In the genomic region with DNA sequence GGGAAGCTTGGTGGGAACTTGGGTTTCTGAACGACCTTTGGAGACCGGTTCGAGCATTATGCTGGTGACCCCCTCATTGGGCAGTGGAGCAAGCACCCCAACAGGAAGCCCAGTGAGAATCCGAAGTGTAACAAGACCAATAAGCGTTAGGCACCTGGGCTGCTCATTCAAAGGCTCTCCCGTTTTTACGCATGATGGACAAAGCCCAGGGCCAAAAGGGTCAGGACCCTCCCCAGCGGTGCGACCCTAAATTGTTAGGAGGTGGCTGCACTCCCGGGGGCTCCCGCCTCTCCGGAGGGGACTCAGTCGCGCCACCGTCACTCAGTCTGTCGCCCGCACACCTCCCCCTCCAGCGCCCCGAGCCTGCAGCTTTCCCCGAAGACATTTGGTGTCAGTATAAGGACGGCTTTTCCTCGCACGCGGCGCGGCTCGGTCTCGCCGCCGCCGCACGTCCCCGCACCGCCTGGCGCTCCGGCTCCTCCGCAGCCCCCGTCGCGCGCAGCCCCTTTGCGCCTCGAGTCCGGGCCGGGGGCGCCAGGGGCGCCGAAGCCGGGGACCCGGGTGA, we compare ENCODE assay signal across 10 mouse cellular contexts. TPM values are rescaled to one million over a fixed set of nuclear protein-coding genes. Genes with fewer than 3 reads are reported as not detected.
DNase-seq lines count a peak whose midpoint lies in the region; ATAC-seq and TF ChIP-seq lines count a peak whose summit lies in the region.
"Had no signal": no experiment of that assay in that cellular context is flagged by ENCODE, and none has a peak within 500 bp of the region (broad histone marks: within the 10 kb centered on the region; RNA-seq: fewer than 3 reads in every experiment).

A gene (plus strand): TSS at position 388 of the 565 bp plus-strand sequence.

- 2% methylated on average over 50 of the region's 50 CpGs for WGBS in heart, embryonic 10.5 days
- under 1% methylated on average over 50 of the region's 50 CpGs for WGBS in intestine, embryonic 14.5 days
- WGBS in midbrain, embryonic 10.5 days, result under 1% methylated on average over 50 of the region's 50 CpGs
- 1% methylated on average over 50 of the region's 50 CpGs for WGBS in stomach, embryonic 16.5 days

- DNase-seq in heart, embryonic 10.5 days (ENCODE audit: low spot score), result no peak
- DNase-seq in heart, adult 8-10 months (ENCODE audit: low spot score), result no peak
- peak; percentile 41 for DNase-seq in embryo, embryonic 10.5 days (ENCODE audit: low spot score)
- peak; percentile 55 for DNase-seq in intestine, embryonic 14.5 days (ENCODE audit: low spot score)
- peak; percentile 37 for DNase-seq in midbrain, embryonic 10.5 days (ENCODE audit: low spot score)
- no peak for DNase-seq in natural killer cell, adult 2 months (ENCODE audit: low spot score in 2 of 2)

- no peak for TF ChIP-seq CTCF in ES-Bruce4 (IDR thresholded peaks at IDR 0.05; ENCODE audit: low read depth, low read length)

- H3K4me1 ChIP-seq in heart, embryonic 10.5 days, result peaks cover 24% of the 10 kb centered on the region
- H3K4me1 ChIP-seq in ES-Bruce4 (ENCODE audit: control insufficient read depth, insufficient read depth, low read length), result peaks cover 2% of the 10 kb centered on the region
- no peaks in the 10 kb centered on the region for H3K4me1 ChIP-seq in intestine, embryonic 14.5 days (replicated peaks; ENCODE audit: control insufficient read depth, insufficient read depth, low read length)
- peaks cover 40% of the 10 kb centered on the region for H3K4me1 ChIP-seq in midbrain, embryonic 10.5 days
- peaks cover 4% of the 10 kb centered on the region for H3K4me1 ChIP-seq in stomach, embryonic 16.5 days (ENCODE audit: control insufficient read depth, insufficient read depth, low read length)

- no peak for TF ChIP-seq POLR2A in ES-Bruce4 (IDR thresholded peaks at IDR 0.05; ENCODE audit: insufficient read depth, low read length)

- peak within 1 kb of the TSS; percentile 66 for H3K9ac ChIP-seq in ES-Bruce4 (ENCODE audit: low read depth, poor library complexity, severe bottlenecking)
- no peak within 1 kb of the TSS for H3K9ac ChIP-seq in intestine, embryonic 14.5 days (ENCODE audit: low read length)
- peak within 1 kb of the TSS; percentile 35; the same call in 1 of the 2 replicates for H3K9ac ChIP-seq in stomach, embryonic 16.5 days (ENCODE audit: low read length)

- H3K27ac ChIP-seq in heart, embryonic 10.5 days, result no peak within 1 kb of the TSS
- H3K27ac ChIP-seq in ES-Bruce4 (ENCODE audit: insufficient read depth, low read length), result no peak within 1 kb of the TSS
- H3K27ac ChIP-seq in intestine, embryonic 14.5 days (ENCODE audit: low read depth), result no peak within 1 kb of the TSS
- no peak within 1 kb of the TSS; the same call in 1 of the 2 replicates for H3K27ac ChIP-seq in midbrain, embryonic 10.5 days (replicated peaks)
- H3K27ac ChIP-seq in stomach, embryonic 16.5 days (ENCODE audit: low read length), result no peak within 1 kb of the TSS

- TF ChIP-seq EP300 in ES-Bruce4 (IDR thresholded peaks at IDR 0.05; ENCODE audit: insufficient read depth, low read depth, low read length), result no peak

- H3K4me2 ChIP-seq in intestine, embryonic 14.5 days (ENCODE audit: low read length), result peak within 1 kb of the TSS; percentile 89
- peak within 1 kb of the TSS; percentile 91 for H3K4me2 ChIP-seq in stomach, embryonic 16.5 days (ENCODE audit: low read depth, low read length)

- no peaks in the 10 kb centered on the region for H3K9me3 ChIP-seq in heart, embryonic 10.5 days
- H3K9me3 ChIP-seq in ES-Bruce4 (replicated peaks; ENCODE audit: control insufficient read depth, insufficient read depth, low read length, poor library complexity, severe bottlenecking), result no peaks in the 10 kb centered on the region
- H3K9me3 ChIP-seq in intestine, embryonic 14.5 days (ENCODE audit: control insufficient read depth, low read length), result no peaks in the 10 kb centered on the region
- H3K9me3 ChIP-seq in midbrain, embryonic 10.5 days (replicated peaks), result no peaks in the 10 kb centered on the region
- no peaks in the 10 kb centered on the region for H3K9me3 ChIP-seq in stomach, embryonic 16.5 days (replicated peaks; ENCODE audit: control insufficient read depth, low read length)

- peak within 1 kb of the TSS; percentile 61 for H3K4me3 ChIP-seq in heart, embryonic 10.5 days
- H3K4me3 ChIP-seq in ES-Bruce4 (ENCODE audit: low read depth, low read length), result peak within 1 kb of the TSS; percentile 54
- peak within 1 kb of the TSS; percentile 37 for H3K4me3 ChIP-seq in intestine, embryonic 14.5 days (ENCODE audit: low read depth, low read length)
- H3K4me3 ChIP-seq in midbrain, embryonic 10.5 days, result peak within 1 kb of the TSS; percentile 62
- H3K4me3 ChIP-seq in stomach, embryonic 16.5 days (replicated peaks; ENCODE audit: low read length), result peak within 1 kb of the TSS; percentile 49
- H3K4me3 ChIP-seq: erythroblast, embryonic 14.5 days had no signal

- peaks cover 98% of the 10 kb centered on the region for H3K27me3 ChIP-seq in heart, embryonic 10.5 days (ENCODE audit: insufficient read depth, poor library complexity, severe bottlenecking)
- H3K27me3 ChIP-seq in ES-Bruce4 (ENCODE audit: control insufficient read depth, insufficient read depth, low read length, poor library complexity, severe bottlenecking), result peaks cover 19% of the 10 kb centered on the region
- H3K27me3 ChIP-seq in intestine, embryonic 14.5 days (replicated peaks; ENCODE audit: control insufficient read depth, insufficient read depth, low read length), result peaks cover 73% of the 10 kb centered on the region
- H3K27me3 ChIP-seq in midbrain, embryonic 10.5 days (ENCODE audit: low read depth, poor library complexity, severe bottlenecking), result peaks cover 100% of the 10 kb centered on the region
- peaks cover 51% of the 10 kb centered on the region for H3K27me3 ChIP-seq in stomach, embryonic 16.5 days (ENCODE audit: control insufficient read depth, insufficient read depth, low read length)

- ATAC-seq in intestine, embryonic 14.5 days (replicated peaks; ENCODE audit: low FRiP score, low TSS enrichment, low read depth), result no peak
- no peak for ATAC-seq in stomach, embryonic 16.5 days (ENCODE audit: insufficient read depth, low FRiP score)

- no peaks in the 10 kb centered on the region for H3K36me3 ChIP-seq in heart, embryonic 10.5 days
- H3K36me3 ChIP-seq in ES-Bruce4 (ENCODE audit: control insufficient read depth, insufficient read depth, low read length, poor library complexity, severe bottlenecking), result no peaks in the 10 kb centered on the region
- H3K36me3 ChIP-seq in intestine, embryonic 14.5 days (ENCODE audit: control insufficient read depth, insufficient read depth, low read length), result no peaks in the 10 kb centered on the region
- no peaks in the 10 kb centered on the region for H3K36me3 ChIP-seq in midbrain, embryonic 10.5 days
- no peaks in the 10 kb centered on the region for H3K36me3 ChIP-seq in stomach, embryonic 16.5 days (ENCODE audit: control insufficient read depth, insufficient read depth, low read length)

RNA-seq across cellular contexts. Expression of the gene that starts here (rescaled TPM):
- polyA plus RNA-seq in heart, embryonic 10.5 days (2016; fragmentation: Nextera tagmentation; extraction: Ambion mirVana), result 0.04 TPM in 1 of 2 replicates, not detected in the other
- under 1 TPM in 3 of 4 experiments, not detected in 1; 0.03 to 0.37 (median 0.14) TPM for total RNA-seq in heart, adult 8-10 months (2022)
- not detected in 2 replicates for polyA plus RNA-seq in ES-Bruce4 (2011; ENCODE audit: insufficient read depth, insufficient read length, low read depth, missing spikeins)
- not detected in 2 replicates for polyA plus RNA-seq in intestine, embryonic 14.5 days (2014; fragmentation: Nextera tagmentation; extraction: Ambion mirVana)
- 0.01 TPM in 1 of 2 replicates, not detected in the other for polyA plus RNA-seq in midbrain, embryonic 10.5 days (2016; fragmentation: Nextera tagmentation; extraction: Ambion mirVana)
- polyA plus RNA-seq in stomach, embryonic 16.5 days (2015; fragmentation: Nextera tagmentation; extraction: Ambion mirVana), result not detected in 2 replicates
- polyA plus RNA-seq: C2C12; erythroblast, embryonic 14.5 days had no signal

Comparison
In these comparisons a context has a peak if more than half of its experiments do, and no peak if none do; other contexts are left out.
1. Peak in DNase-seq, H3K4me3 ChIP-seq and H3K4me2 ChIP-seq in intestine, embryonic 14.5 days; RNA of the gene not detected or under 1 TPM.
2. Peak in DNase-seq and H3K4me3 ChIP-seq in midbrain, embryonic 10.5 days; RNA of the gene not detected or under 1 TPM.